Mouse (Mus musculus) lung, postnatal 0 days (tissue): Measurements from ENCODE around the gene Ufd1.

Experiments used
- CTCF ChIP-seq: IDR thresholded peaks from 2 replicates; pipeline ENCODE4 v1.5.1; 2016; ENCODE audit warnings: antibody characterized with exemption, mild to moderate bottlenecking
- EP300 ChIP-seq: IDR thresholded peaks from 2 replicates; pipeline ENCODE4 v1.6.1; 2016; ENCODE audit warnings: antibody characterized with exemption, mild to moderate bottlenecking, control low read depth

DNA sequence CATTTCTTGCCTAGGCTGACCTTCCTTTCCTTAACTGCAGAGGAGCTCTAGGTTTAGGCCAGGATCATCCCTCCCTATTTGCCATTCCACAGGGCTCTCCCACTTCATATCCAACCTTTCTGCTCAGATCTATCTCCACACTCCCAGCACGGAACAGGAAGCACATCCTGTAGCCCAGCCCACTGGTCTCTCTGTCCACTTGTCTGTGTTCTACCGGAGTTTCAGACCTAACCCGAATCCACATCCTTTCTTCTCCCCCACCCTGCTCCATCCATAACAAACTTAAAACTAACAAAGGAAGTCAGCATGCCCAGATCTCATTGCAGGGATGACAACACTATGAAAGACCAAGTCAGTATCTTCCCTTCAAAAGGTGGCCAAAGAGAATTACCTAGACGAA, 45.2 kb upstream of the Ufd1 start:
- TF ChIP-seq CTCF = 0 out of 2 replicates have a peak, but pooled peaks have one; percentile 4
- TF ChIP-seq EP300 = peak; percentile 83
